Mouse (Mus musculus) c-Kit-negative CD71-positive TER-119-positive erythroid progenitor cells, embryonic 14.5 days (primary cell): ENCODE measurements at regions not wholly inside any gene's neighbourhood (a gene's known extent, or its start where the extent isn't known, plus 50 kb on each side); places are given as distances from the start of the nearest gene placed in this dataset.

ENCODE experiments used
- DNase-seq: peaks from one replicate; pipeline ENCODE4 v3.0.0-alpha.2; 2013; ENCODE audit warnings: low read depth, low spot score

DNA sequence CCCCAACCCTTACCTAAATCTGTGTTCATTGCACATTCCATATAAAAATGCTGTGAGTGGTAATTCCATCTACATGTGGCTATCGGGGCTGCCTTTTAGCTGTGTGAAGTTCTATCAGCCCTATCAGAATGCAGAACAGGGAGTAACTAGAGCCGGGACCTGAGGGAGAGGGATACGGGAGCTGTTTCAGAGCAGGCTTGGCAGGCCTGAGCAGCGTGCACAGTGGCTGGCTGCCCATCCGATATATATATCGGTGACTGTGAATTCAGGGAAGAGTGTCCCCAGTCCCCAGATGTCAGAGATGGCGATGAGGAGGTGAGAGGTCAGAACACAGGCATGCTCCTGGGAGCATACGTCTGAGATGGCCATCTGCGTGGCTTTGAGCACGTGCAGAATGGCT lies 79.0 kb downstream of the Arl4c start:
- DNase-seq, result no peak

DNA sequence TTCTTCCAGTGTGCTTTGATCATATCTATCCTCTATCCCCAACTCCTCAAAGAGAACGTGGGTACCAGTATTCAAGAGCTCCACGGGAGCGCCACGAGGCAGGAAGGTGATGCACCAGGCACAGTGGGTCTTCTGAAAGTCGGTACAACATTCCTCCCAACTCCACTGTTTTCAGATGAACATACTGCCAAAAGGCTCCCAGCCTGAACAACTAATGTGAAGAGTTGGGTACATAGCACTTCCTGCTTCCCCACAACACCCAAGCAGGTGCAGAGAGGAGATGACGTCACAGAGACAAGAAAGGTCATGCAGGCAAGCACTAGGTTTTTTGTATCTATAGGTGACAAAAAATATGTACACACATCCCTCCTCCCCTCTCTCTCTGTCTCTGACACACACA lies 79.7 kb downstream of the Arl4c start:
- DNase-seq, result no peak

DNA sequence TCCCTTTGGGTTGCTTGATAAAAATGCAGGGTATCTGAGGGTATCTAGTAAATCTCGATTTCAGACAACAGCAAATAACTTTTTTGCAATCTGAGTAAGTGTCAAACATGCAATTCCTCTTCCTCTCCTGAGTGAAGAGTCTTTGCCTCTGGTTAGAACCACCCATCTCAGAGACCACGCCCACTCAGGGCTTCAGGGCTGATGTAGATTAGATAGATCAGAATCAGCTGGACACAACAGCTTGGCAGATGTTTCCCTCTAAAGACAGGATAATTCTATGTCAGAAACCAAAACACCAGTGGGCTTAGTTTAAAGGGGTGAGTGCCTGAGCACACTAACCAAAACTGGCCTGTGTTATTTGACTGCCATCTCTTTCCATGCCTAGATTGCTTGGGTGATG lies 80.8 kb downstream of the Arl4c start:
- DNase-seq, result no peak

DNA sequence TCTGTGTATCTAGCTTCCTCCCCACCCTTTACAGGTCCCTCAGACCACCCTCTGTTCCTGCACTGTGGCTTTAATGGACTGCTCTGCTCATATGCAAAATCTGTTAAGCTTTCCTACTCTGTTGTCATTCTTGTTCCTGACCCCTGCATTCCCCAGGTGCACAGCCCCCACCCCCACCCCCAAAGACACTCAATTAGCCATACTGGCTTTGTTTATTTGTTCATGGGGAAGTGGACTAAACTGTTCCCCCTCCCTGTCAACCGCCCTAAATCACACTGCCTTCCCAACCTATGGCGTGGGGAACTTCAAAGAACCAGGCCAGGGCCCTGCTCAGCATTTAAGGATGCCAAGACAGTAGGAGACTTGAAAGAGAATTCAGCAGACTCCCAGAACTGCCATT lies 89.0 kb downstream of the Arl4c start:
- no peak for DNase-seq

DNA sequence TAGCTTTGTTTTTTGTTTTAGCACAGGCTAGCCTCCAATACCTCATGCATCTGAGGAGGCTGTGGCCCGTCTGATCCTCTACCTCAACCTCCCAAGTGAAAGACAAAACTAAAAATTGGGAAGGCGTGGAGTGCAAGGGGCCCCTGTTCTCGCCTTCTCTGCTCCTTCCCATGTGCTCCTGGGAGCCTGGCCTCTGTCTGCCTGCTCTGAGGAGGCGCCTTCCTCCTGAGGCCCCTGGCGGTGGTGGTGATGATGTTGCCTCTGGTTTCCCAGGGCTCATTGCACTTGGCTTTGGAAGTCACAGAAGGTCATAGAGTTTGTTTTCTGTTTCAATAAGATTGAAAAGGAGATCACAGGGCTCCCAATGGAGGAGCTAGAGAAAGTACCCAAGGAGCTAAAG lies 90.8 kb downstream of the Arl4c start:
- no peak for DNase-seq

DNA sequence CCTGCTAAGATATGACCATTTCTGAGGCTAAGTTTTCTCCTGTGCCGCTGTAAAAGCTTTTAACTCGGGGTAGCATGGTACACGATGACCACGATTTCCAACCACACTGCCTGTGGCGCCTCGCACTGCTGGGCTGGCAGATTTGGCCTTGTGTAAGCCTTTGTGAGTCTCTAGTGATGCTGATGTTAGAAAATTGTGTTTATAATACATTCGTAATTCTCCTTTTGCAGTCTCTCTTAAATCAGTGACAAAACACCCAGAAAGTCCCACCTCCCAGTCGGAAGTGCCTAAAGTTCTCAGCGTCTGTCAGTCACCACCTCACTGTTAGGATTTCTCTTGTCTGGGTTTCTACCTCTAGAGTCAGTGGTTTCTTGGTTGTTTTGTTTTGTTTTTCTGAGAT lies 91.2 kb downstream of the Arl4c start:
- no peak for DNase-seq

DNA sequence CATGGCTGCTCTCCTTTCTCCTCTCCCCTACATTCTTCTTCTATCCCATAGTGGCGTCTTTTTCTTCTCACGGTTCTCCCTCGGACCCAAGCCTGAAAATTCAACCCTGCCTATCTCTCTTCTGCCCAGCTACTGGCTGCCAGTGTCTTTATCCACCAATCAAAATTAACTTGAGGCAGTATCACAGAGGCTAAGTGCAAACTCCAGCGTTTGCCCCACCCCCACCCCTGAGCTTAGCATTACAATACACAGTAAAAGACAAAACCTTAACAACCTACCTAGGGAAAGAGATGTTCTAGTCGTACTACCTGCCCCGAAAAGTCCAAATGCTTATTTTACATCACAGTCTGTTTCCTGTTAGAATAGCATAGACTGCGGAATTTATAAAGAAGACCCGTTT lies 93.2 kb downstream of the Arl4c start:
- DNase-seq, result no peak

DNA sequence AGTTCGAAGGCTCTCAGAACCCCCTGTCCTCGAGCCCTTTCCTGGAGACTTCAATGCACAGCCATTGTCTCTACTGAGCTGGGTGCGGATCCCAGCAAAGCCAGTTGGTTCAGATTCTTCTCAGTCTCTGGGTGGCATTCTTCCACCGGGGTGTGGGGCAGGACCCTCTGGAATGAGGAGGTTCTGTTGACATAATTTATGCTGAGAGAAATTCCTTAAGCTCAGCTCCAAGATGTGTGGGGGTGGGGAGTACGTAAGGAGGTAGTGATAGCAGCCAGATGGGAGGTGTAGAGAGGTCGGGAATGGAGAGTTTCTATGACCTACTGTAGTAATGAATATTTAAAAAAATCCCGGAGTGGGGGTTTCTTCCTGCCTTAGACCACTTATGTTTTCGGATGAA lies 93.8 kb downstream of the Arl4c start:
- DNase-seq, result no peak

DNA sequence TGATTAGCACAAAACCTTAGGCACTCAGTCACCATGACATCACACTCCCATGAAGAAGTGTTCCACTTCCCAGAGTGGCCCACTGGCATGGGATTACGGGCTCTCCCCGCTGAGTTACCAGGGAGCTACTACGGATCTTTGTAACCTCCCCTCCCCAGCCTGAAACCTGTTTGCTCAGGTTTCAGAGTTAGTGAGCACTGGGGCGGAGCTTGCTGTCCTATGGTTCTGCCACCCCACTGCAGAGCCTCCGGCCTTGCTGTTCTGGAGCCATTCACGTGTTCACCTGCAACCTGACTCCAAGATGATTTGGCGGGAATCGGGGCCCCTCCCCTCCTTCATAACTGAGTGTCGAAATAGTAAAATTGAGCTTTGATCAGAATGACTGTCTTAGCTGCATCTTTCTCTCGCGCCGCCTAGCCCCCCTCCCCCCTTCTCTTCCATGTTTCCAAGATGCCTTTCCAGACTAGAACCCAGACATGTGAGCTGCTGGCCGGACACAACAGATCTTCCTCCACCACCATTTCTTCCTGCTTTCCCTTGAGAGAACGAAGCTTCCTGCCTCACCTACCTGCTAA lies 95.8 kb upstream of the Glrp1 start:
- DNase-seq, result no peak

DNA sequence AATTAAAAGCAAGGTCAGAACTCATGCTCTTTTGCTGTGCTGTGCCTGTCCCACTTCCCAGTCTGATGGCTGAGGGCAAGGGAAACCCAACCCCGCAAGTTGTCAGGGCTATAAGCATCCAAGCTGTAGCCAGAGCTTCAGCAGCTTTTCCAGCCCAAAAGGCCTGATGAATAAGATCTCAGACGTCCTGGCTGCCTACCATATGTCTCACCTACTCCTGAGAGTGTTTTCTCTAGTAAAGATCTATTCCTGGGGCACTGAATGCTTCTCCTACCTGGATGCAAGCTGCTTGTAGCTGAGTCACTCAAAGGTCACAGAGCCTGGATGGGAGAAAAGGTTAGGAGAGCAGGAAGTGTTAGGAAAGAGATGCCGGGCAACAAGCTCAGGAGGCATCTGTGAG lies 92.4 kb upstream of the Glrp1 start:
- no peak for DNase-seq

DNA sequence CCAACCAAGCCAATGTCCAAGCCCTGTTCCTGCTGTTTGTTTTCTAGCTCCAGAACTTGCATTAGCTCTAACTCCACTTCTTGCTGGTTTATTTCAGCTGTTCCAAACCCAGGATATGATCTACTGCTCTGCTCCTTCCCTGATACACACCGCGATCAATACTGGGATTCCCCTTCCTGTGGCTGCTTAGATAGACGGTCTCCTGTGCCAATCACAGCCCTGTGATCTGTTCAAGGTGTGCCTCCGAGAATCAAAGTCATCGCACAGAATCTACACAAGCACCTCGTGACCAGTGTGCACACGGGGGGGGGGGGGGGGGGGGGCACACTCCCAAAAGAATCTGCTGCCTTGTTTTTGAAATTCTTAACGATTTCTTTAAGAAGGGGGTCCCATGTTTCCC lies 91.9 kb upstream of the Glrp1 start:
- no peak for DNase-seq

DNA sequence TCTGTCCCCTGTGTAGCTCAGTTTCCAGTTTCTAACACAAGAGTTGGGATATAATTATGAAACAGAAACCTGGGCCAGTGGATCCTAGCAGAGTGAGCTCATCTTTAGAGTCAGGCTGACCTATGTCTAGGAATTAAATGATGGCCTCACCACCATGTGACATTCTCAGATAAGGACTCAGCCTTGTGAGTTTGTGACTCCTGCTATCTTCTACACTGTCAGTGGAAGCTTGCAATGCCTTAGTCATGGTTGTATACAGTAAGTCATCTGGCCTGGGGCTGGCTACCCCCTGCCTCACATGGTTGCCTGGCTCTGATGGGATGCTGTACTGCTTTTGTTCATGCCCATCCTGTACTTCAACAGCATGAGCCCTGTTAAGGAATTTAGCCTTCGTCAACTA lies 90.3 kb upstream of the Glrp1 start:
- DNase-seq, result peak; percentile 15

DNA sequence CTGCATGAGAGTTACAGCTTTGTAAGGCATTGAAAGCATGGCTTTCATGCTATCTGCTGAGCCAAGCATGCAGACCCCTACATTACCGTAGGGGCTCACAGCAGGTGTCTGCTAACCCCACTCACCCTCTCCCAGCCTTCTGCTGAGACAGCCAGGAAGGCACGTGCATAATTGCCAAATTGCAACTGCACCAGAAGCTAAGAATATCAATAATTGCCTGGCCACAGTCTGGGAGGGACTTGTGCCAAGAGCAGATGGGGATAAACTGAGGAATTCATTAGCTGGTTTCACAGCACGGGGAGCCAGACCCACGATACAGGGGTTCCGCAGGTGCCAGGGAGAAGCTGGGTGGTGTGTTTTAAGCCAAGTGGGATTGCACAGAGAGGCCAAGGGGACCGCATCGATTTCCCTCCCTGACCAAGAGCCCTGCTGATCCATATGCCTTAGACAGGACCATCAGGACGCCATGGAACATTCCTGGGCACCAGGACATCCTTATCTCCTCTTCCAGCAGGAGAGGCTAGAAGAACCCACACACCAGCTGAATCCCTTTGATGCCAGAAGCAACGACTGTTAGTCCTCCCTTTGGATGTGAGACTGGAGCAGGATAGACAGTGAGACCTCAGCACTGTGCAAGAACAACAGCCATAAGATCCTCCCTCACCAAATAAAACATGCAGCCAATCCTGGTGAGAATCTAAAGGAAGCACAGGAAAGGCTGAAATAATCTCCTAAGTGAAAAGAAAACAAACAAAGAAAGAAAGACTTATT lies 84.8 kb upstream of the Glrp1 start:
- no peak for DNase-seq

DNA sequence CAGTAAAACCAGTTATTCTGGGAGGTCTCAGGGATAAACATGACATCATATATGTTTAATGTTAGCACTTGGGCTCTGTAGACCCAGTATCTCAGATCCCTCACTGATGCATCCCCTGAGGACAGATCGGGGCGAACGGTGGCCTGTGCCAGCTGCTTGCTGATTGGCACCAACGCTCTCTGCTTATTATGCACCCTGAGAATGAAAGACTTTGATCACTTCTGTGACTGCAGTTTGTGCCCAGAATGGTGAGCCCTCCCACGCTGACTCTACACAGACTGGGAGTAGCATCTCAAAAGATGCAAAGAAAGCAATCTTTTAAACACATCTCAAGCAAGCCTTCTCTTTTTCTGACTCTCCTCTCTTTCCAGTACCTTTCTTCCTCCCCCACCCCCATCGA lies 82.2 kb upstream of the Glrp1 start:
- no peak for DNase-seq

DNA sequence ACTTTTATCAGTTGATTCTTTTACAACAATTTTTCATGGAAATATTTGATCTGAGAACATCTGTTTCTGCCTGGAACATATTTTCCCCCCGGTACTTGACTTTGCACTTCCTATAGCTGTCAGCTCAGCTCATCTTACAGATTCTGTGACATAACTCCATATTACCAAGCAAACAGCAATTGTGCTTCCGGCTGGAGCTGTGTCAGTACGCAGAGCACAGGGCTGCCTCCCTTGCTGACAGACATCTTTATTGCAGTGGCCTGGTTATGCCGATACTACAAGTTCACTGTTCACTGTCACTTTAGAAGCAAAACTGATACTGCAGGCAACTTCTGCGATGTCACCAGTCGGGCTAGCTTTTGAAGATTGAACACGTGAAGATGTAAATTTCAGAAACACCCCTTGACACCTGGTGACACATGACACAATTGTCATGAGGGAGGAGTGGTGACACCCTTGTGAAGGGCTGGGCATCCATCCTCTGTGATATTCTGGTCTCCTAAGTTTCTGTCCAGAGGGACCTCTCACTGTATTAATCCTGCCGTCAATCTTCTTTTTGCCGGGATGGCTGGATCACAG lies 81.0 kb upstream of the Glrp1 start:
- no peak for DNase-seq

DNA sequence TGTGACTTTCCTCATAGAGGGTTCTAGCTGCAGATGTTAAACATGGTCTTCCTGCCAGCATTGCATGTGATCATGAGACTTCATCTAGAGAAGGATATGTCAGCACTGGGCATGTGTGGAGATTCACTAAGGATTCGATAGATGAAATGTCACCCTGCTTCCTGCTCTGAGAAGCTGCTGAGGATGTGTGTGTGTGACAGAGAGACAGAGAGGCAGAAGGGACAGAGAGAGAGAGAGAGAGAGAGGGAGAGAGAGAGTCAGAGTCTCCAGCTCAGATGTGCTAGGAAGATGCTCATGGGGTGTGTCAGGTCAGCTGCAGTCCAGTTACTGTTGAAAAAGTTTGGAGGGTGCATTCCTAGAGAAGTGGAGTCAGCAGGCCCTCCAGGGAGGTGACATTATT lies 78.9 kb upstream of the Glrp1 start:
- DNase-seq, result no peak

DNA sequence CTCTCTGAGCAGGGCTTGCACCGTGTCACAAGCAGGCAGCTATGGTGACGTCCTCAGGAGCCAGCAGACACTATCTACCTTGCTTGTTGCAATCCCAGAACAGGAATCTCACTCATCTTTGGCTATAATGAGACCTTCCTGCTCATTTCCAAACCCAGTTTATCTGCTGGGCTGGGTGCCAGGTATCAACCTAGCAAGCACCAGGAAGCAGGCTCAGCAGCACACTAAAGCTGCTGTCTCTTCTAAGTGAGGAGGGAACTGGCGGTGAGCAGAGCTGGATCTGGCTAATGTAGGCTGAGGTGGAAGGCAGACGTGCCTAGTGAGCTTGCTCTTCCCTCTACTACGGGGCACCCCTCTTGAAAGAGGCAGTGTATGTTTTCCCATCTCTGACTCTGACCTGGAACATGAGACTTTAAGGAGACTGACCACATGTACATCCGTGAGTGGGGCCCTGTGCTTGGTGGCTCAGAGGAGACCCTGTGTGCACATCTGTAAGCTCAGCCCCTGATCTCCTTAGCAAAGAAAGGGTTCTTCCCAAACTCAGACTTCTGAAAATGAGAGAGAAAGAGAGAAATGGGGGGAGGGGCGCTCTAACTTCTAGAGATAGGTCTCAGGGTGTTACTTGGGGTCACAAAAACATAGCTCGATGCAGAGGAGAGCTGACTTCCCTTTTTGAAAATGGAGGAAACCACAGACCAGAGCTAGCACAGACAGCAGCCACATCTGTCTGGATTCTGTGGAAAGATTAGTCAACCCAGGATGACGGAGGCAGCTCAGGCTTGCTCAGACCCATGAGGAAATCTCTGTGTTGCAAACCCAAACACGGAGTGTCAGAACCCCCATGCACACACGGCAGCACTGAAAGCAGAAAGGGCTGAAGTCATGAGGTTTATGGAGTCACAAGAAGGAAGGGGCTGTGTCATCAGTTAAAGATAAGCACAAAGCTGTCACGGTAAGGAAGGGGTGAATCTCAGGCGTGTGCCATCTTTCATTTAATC lies 77.3 kb upstream of the Glrp1 start:
- no peak for DNase-seq

DNA sequence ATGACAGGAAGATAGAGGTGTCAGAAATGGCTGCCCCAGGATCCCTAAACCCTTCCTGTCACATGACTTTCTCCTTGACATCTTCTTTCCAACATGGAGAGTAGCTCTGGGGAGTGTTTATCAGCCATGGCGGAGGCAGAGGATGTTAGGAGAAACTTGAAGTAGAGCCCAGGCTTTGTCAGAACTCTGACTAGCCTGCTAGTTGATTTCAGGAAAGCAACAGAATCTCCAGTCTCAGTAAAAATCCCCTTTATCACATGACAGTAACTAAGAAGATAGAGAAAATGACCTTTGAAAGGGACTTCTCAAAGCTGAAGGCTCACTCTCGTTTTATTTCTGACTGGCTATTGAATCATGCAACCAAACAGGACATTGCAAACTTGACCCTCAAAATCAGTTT lies 76.3 kb upstream of the Glrp1 start:
- DNase-seq, result no peak

DNA sequence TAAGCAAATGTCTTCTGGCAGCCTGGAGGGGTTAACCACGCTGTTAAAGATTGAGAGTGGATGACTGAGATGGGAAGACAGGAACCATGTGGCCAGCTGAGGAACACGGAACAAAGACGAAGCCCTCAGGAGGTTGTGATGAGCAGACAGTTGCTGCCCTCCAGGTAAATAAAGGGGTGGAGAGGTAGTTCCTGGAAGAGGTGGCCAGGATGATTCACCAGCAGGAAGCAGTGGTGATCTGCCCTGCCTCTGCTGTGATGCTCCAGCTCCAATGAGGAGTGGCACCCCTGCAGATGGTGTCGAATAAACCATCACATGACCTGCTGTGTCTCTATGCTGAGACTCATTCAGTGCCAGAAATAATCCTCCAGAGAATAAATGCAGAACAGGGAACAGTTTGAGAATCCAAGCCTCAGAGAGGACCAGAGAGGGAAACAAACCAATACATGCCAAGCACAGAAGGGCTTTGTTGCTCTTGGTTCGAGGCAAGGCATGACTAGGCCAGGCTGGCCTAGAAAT lies 74.7 kb upstream of the Glrp1 start:
- no peak for DNase-seq

DNA sequence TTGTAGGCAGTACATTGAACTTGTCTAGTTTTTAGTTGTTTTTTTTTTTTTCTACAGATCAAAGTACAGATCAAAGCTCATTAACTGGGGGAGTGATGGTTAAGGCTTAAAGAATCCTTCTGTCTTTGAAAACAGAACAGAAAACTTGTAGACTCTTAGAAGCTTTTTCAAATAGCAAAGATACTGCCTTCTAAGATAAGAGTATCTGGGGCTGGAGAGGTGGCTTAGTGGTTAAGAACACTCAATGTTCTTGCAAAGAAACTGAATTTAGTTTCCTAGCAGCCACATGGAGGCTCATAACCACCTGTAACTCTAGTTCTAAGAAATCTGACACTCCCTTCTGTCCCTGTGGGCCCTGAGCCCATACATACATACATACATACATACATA lies 68.4 kb upstream of the Glrp1 start:
- DNase-seq, result no peak

DNA sequence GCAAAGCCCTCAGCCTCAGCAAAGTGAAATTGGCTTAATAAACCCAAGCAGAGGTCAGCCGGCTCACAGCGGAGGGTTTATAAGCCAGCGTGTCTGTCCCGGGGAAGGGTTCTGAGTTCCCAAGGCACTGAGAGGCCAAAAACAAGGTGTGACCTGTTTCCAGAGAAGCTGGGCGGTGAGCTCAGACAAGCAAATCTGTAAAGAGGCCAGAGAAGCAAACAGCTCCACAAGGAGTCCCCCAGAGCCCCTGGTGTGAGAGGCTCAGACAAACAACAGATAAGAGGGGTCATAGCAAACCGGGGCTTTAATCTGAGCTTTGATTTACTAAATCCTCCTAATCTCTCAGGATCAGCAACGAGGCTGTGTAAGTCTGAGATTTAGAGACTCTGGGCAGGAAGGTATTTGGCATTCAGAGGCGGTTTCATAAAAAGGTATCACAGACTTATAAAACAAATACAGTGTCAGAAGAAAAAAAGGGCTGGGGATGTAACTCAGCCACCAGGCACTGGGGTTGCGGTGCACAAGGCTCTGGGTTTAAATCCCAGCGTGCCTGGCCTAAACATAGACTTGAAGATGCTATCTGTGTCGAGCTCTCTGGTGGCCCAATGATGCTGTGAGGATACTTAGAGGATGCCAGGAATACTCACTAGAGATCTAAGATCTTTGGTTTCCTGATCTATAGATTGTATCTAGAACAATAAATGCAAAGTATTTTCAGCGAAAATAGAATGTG lies 67.8 kb upstream of the Glrp1 start:
- no peak for DNase-seq
